Mouse (Mus musculus) layer of hippocampus, adult 11-12 months (tissue): ENCODE data around the gene Smtn.

ENCODE experiments used
- DNase-seq: peaks from one replicate; pipeline ENCODE4 v3.0.0; 2022; ENCODE audit warnings: low spot score

The Smtn gene

GRCm38 (mm10) chr11:3547047-3547446 lies 6.6 kb upstream of the Smtn start:
- no peak for DNase-seq

- DNase-seq = no peak
These were observed 5.8 kb upstream of the Smtn start for GRCm38 (mm10) chr11:3546242-3546562.

- no peak for DNase-seq
These were observed 5.3 kb upstream of the Smtn start for GRCm38 (mm10) chr11:3545531-3546241.

GRCm38 (mm10) chr11:3544409-3544808 lies 4.0 kb upstream of the Smtn start:
- no peak for DNase-seq

GRCm38 (mm10) chr11:3543001-3543400 lies 2.6 kb upstream of the Smtn start:
- DNase-seq = no peak

GRCm38 (mm10) chr11:3541932-3542331 lies 1.5 kb upstream of the Smtn start:
- no peak for DNase-seq

GRCm38 (mm10) chr11:3539826-3540196 lies 601 bp downstream of the Smtn start:
- DNase-seq = no peak

GRCm38 (mm10) chr11:3539111-3539825 lies 1.1 kb downstream of the Smtn start:
- peak; percentile 92 for DNase-seq

GRCm38 (mm10) chr11:3538341-3538740 lies 2.1 kb downstream of the Smtn start:
- no peak for DNase-seq

- DNase-seq = no peak
These were observed 2.7 kb downstream of the Smtn start for GRCm38 (mm10) chr11:3537711-3538110.

GRCm38 (mm10) chr11:3536745-3537333 lies 3.6 kb downstream of the Smtn start:
- DNase-seq = no peak

- DNase-seq = no peak
These were observed 4.3 kb downstream of the Smtn start for GRCm38 (mm10) chr11:3536082-3536481.

- peak; percentile 95 for DNase-seq
These were observed 4.9 kb downstream of the Smtn start for GRCm38 (mm10) chr11:3535406-3535986.

GRCm38 (mm10) chr11:3534956-3535355 lies 5.5 kb downstream of the Smtn start:
- DNase-seq = peak; percentile 56

- DNase-seq = no peak
These were observed 6.9 kb downstream of the Smtn start for GRCm38 (mm10) chr11:3533406-3533932.

- no peak for DNase-seq
These were observed 8.1 kb downstream of the Smtn start for GRCm38 (mm10) chr11:3532101-3532931.

GRCm38 (mm10) chr11:3531634-3532033 lies 8.8 kb downstream of the Smtn start:
- DNase-seq = peak; percentile 57

- DNase-seq = no peak
These were observed 9.7 kb downstream of the Smtn start for GRCm38 (mm10) chr11:3530731-3531130.

- DNase-seq = no peak
These were observed 10.7 kb downstream of the Smtn start for GRCm38 (mm10) chr11:3529476-3530252.

GRCm38 (mm10) chr11:3528208-3528607 lies 12.2 kb downstream of the Smtn start:
- no peak for DNase-seq

- no peak for DNase-seq
These were observed 12.6 kb downstream of the Smtn start for GRCm38 (mm10) chr11:3527766-3528165.
